Mouse (Mus musculus): Measurements from ENCODE around the gene Hoxc10.

GRCm38 (mm10) chr15:102992206-102992605, 25.6 kb downstream of the Hoxc10 start:
- TF ChIP-seq EP300 (IDR thresholded peaks at IDR 0.05) (no peak), CTCF (IDR thresholded peaks at IDR 0.05) (no peak)

Measured in lung, postnatal 0 days (tissue).